In genomic region chr6:86403728-86404099, GRCm38 (mm10) we compare ENCODE assay signal across 8 mouse cellular contexts. TPM values are rescaled to one million over a fixed set of nuclear protein-coding genes. Genes with fewer than 3 reads are reported as not detected.
A peak's percentile ranks its signal among the peaks of the same experiment; 100 is the strongest.
DNase-seq lines count a peak whose midpoint lies in the region; ATAC-seq and TF ChIP-seq lines count a peak whose summit lies in the region.

No protein-coding gene starts in this region.

- under 1% methylated on average over 15 of the region's 15 CpGs for WGBS in thymus, adult 2 months
- WGBS in kidney, adult 2 months = 1% methylated on average over 15 of the region's 15 CpGs
- WGBS in limb, embryonic 13.5 days = under 1% methylated on average over 15 of the region's 15 CpGs
- WGBS in midbrain, embryonic 14.5 days = under 1% methylated on average over 15 of the region's 15 CpGs

- H3K27me3 ChIP-seq in thymus, adult 2 months (ENCODE audit: control insufficient read depth, insufficient read depth, low read length) = no peaks in the 10 kb centered on the region
- no peaks in the 10 kb centered on the region for H3K27me3 ChIP-seq in kidney, adult 2 months (replicated peaks; ENCODE audit: control insufficient read depth, insufficient read depth, low read length)
- 0 out of 2 replicates have a peak, but pooled peaks cover under 1% of the 10 kb centered on the region for H3K27me3 ChIP-seq in limb, embryonic 13.5 days
- H3K27me3 ChIP-seq in midbrain, embryonic 14.5 days (ENCODE audit: control insufficient read depth, insufficient read depth, low read length) = no peaks in the 10 kb centered on the region
- H3K27me3 ChIP-seq in splenic B cell, adult 2 months (ENCODE audit: control insufficient read depth, insufficient read depth, low read length, poor library complexity, severe bottlenecking) = no peaks in the 10 kb centered on the region

- no peaks in the 10 kb centered on the region for H3K9me3 ChIP-seq in limb, embryonic 13.5 days
- no peaks in the 10 kb centered on the region for H3K9me3 ChIP-seq in midbrain, embryonic 14.5 days (ENCODE audit: control insufficient read depth, low read length)

- H3K9ac ChIP-seq in limb, embryonic 13.5 days = peak overlapping the region; percentile 98
- H3K9ac ChIP-seq in midbrain, embryonic 14.5 days (replicated peaks; ENCODE audit: low read length) = peak overlapping the region; percentile 100; the same call in 1 of the 2 replicates

- no peak overlapping the region; the same call in 1 of the 2 replicates for H3K27ac ChIP-seq in thymus, adult 2 months (ENCODE audit: control insufficient read depth, insufficient read depth, low read length)
- H3K27ac ChIP-seq in kidney, adult 2 months (ENCODE audit: insufficient read depth, low read depth, low read length) = no peak overlapping the region
- H3K27ac ChIP-seq in limb, embryonic 13.5 days = peak overlapping the region; percentile 100
- H3K27ac ChIP-seq in midbrain, embryonic 14.5 days (replicated peaks; ENCODE audit: low read depth, low read length) = peak overlapping the region; percentile 100

- TF ChIP-seq POLR2A in thymus, adult 2 months (IDR thresholded peaks at IDR 0.05; ENCODE audit: control insufficient read depth, extremely low read depth, insufficient read depth, low read length, poor library complexity) = no peak
- no peak for TF ChIP-seq POLR2A in kidney, adult 2 months (IDR thresholded peaks at IDR 0.05; ENCODE audit: low read depth, low read length)

- peak; percentile 81 for DNase-seq in thymus, adult 2 months
- no peak for DNase-seq in thymus, adult 18-20 months
- DNase-seq in embryo, embryonic 10.5 days (ENCODE audit: low spot score) = peak; percentile 95
- DNase-seq in gastrocnemius, postnatal 4 days (ENCODE audit: low spot score in 2 of 2) = peak; percentile 67 to 80
- peak; percentile 92 for DNase-seq in kidney, adult 2 months
- peak; percentile 93 for DNase-seq in midbrain, embryonic 14.5 days
- peak; percentile 87 for DNase-seq in splenic B cell, adult 2 months (ENCODE audit: low read depth, low spot score)

- ATAC-seq in limb, embryonic 13.5 days (ENCODE audit: low FRiP score, low read depth) = peak; percentile 79
- peak; percentile 76 for ATAC-seq in midbrain, embryonic 14.5 days (ENCODE audit: low FRiP score, low TSS enrichment)

- H3K4me2 ChIP-seq in limb, embryonic 13.5 days (replicated peaks) = peak overlapping the region; percentile 53
- peak overlapping the region; percentile 55 for H3K4me2 ChIP-seq in midbrain, embryonic 14.5 days (ENCODE audit: low read length)

- peak overlapping the region; percentile 67 for H3K4me3 ChIP-seq in thymus, adult 2 months (ENCODE audit: control insufficient read depth, insufficient read depth, low read length)
- H3K4me3 ChIP-seq in kidney, adult 2 months (ENCODE audit: insufficient read depth, low read depth, low read length) = 0 out of 2 replicates have a peak overlapping the region, but pooled peaks have one; percentile 96
- peak overlapping the region; percentile 89 for H3K4me3 ChIP-seq in limb, embryonic 13.5 days
- H3K4me3 ChIP-seq in midbrain, embryonic 14.5 days (replicated peaks; ENCODE audit: low read depth, low read length) = peak overlapping the region; percentile 85

- TF ChIP-seq CTCF in thymus, adult 2 months (IDR thresholded peaks at IDR 0.05; ENCODE audit: borderline replicate concordance, control insufficient read depth, extremely low read depth, insufficient read depth, low read length, poor library complexity) = no peak
- TF ChIP-seq CTCF in kidney, adult 2 months (conservative IDR thresholded peaks at IDR 0.05; ENCODE audit: insufficient read depth, insufficient read length, low read depth, low read length) = no peak

- H3K36me3 ChIP-seq in thymus, adult 2 months (ENCODE audit: control insufficient read depth, insufficient read depth, low read length) = no peaks in the 10 kb centered on the region
- H3K36me3 ChIP-seq in kidney, adult 2 months (ENCODE audit: control insufficient read depth, insufficient read depth, low read length) = no peaks in the 10 kb centered on the region
- H3K36me3 ChIP-seq in limb, embryonic 13.5 days = peaks cover 9% of the 10 kb centered on the region
- H3K36me3 ChIP-seq in midbrain, embryonic 14.5 days (ENCODE audit: control insufficient read depth, insufficient read depth, low read length) = peaks cover 8% of the 10 kb centered on the region; the same call in 1 of the 2 replicates
- no peaks in the 10 kb centered on the region for H3K36me3 ChIP-seq in splenic B cell, adult 2 months (ENCODE audit: control insufficient read depth, insufficient read depth, low read length, poor library complexity, severe bottlenecking)

- peaks cover 5% of the 10 kb centered on the region for H3K4me1 ChIP-seq in thymus, adult 2 months (replicated peaks; ENCODE audit: control insufficient read depth, insufficient read depth, low read length)
- peaks cover 6% of the 10 kb centered on the region; the same call in 1 of the 2 replicates for H3K4me1 ChIP-seq in kidney, adult 2 months (ENCODE audit: control insufficient read depth, insufficient read depth, low read length)
- peaks cover 11% of the 10 kb centered on the region for H3K4me1 ChIP-seq in limb, embryonic 13.5 days
- H3K4me1 ChIP-seq in midbrain, embryonic 14.5 days (ENCODE audit: control insufficient read depth, insufficient read depth, low read length) = peaks cover 15% of the 10 kb centered on the region

RNA-seq across cellular contexts. Expression of gene Tia1, which starts 0.3 kb away (rescaled TPM):
- 73.1 and 83.4 TPM in 2 replicates for polyA plus RNA-seq in thymus, adult 2 months (2012; rRNA removed)
- total RNA-seq in gastrocnemius, postnatal 4 days (2021) = 10 to 100 TPM; 61.3 to 77.4 TPM
- 11.5 TPM in 2 replicates for polyA plus RNA-seq in kidney, adult 2 months (2012; rRNA removed)
- polyA plus RNA-seq in limb, embryonic 13.5 days (2015; fragmentation: Nextera tagmentation; extraction: Ambion mirVana) = 286 and 293 TPM in 2 replicates
- 317 and 387 TPM in 2 replicates for polyA plus RNA-seq in midbrain, embryonic 14.5 days (2014; fragmentation: Nextera tagmentation; extraction: Ambion mirVana)

RNA-seq across cellular contexts. Expression of gene Pcyox1, which starts 6.8 kb away (rescaled TPM):
- polyA plus RNA-seq in thymus, adult 2 months (2012; rRNA removed) = 14.9 and 15.8 TPM in 2 replicates
- total RNA-seq in gastrocnemius, postnatal 4 days (2021) = 10 to 100 TPM; 84.7 to 88.8 TPM
- polyA plus RNA-seq in kidney, adult 2 months (2012; rRNA removed) = 56.4 and 56.8 TPM in 2 replicates
- 85.9 and 86.3 TPM in 2 replicates for polyA plus RNA-seq in limb, embryonic 13.5 days (2015; fragmentation: Nextera tagmentation; extraction: Ambion mirVana)
- 68.7 and 109 TPM in 2 replicates for polyA plus RNA-seq in midbrain, embryonic 14.5 days (2014; fragmentation: Nextera tagmentation; extraction: Ambion mirVana)

RNA-seq across cellular contexts. Expression of gene Gm44790, which starts 22.7 kb away (rescaled TPM):
- polyA plus RNA-seq in thymus, adult 2 months (2012; rRNA removed) = 32.3 and 32.5 TPM in 2 replicates
- not detected for total RNA-seq in gastrocnemius, postnatal 4 days (2021)
- 2.9 and 6.7 TPM in 2 replicates for polyA plus RNA-seq in kidney, adult 2 months (2012; rRNA removed)
- 1.3 TPM in 1 of 2 replicates, not detected in the other for polyA plus RNA-seq in limb, embryonic 13.5 days (2015; fragmentation: Nextera tagmentation; extraction: Ambion mirVana)
- polyA plus RNA-seq in midbrain, embryonic 14.5 days (2014; fragmentation: Nextera tagmentation; extraction: Ambion mirVana) = not detected in 2 replicates

RNA-seq across cellular contexts. Expression of gene Snrpg, which starts 32.6 kb away (rescaled TPM):
- polyA plus RNA-seq in thymus, adult 2 months (2012; rRNA removed) = 67.2 and 87.1 TPM in 2 replicates
- 100 to 1,000 TPM in 1 of 2 experiments, 10 to 100 TPM in 1; 97.3 to 118 TPM for total RNA-seq in gastrocnemius, postnatal 4 days (2021)
- polyA plus RNA-seq in kidney, adult 2 months (2012; rRNA removed) = 35.3 and 82.5 TPM in 2 replicates
- polyA plus RNA-seq in limb, embryonic 13.5 days (2015; fragmentation: Nextera tagmentation; extraction: Ambion mirVana) = 660 and 699 TPM in 2 replicates
- polyA plus RNA-seq in midbrain, embryonic 14.5 days (2014; fragmentation: Nextera tagmentation; extraction: Ambion mirVana) = 480 and 559 TPM in 2 replicates

RNA-seq across cellular contexts. Expression of gene C87436, which starts 34.5 kb away (rescaled TPM):
- 14.9 and 16.6 TPM in 2 replicates for polyA plus RNA-seq in thymus, adult 2 months (2012; rRNA removed)
- total RNA-seq in gastrocnemius, postnatal 4 days (2021) = 10 to 100 TPM; 11.3 to 12.4 TPM
- 15.1 and 15.3 TPM in 2 replicates for polyA plus RNA-seq in kidney, adult 2 months (2012; rRNA removed)
- polyA plus RNA-seq in limb, embryonic 13.5 days (2015; fragmentation: Nextera tagmentation; extraction: Ambion mirVana) = 25.2 and 25.4 TPM in 2 replicates
- polyA plus RNA-seq in midbrain, embryonic 14.5 days (2014; fragmentation: Nextera tagmentation; extraction: Ambion mirVana) = 22.8 and 25.5 TPM in 2 replicates

Comparison
In these comparisons a context has a peak if more than half of its experiments do, and no peak if none do; other contexts are left out.
1. DNase-seq: peak in thymus, adult 2 months (single experiment), embryo, embryonic 10.5 days (single experiment), gastrocnemius, postnatal 4 days (2 of 2), kidney, adult 2 months (single experiment), midbrain, embryonic 14.5 days (single experiment) and splenic B cell, adult 2 months (single experiment); none in thymus, adult 18-20 months (0 of 2).
2. H3K27ac ChIP-seq: peak in limb, embryonic 13.5 days (single experiment) and midbrain, embryonic 14.5 days (single experiment); none in thymus, adult 2 months (single experiment) and kidney, adult 2 months (single experiment).
3. Peak in every context shown above with its lines, with median percentiles within 50 percentile points of each other: H3K4me3 ChIP-seq.